8 mouse cellular contexts compared by ENCODE assay signal in genomic region chr4:140986024-140986710, GRCm38 (mm10). TPM values are rescaled to one million over a fixed set of nuclear protein-coding genes. Genes with fewer than 3 reads are reported as not detected.
DNase-seq lines count a peak whose midpoint lies in the region; ATAC-seq and TF ChIP-seq lines count a peak whose summit lies in the region.

No protein-coding gene starts in this region.

- peak overlapping the region; percentile 78 for H3K9ac ChIP-seq in limb, embryonic 14.5 days (ENCODE audit: low read depth, low read length, severe bottlenecking)
- peak overlapping the region; percentile 90 for H3K9ac ChIP-seq in stomach, embryonic 16.5 days (ENCODE audit: low read length)

- H3K27ac ChIP-seq in spleen, adult 2 months (ENCODE audit: insufficient read depth, low read length): no peak overlapping the region
- H3K27ac ChIP-seq in limb, embryonic 14.5 days (replicated peaks; ENCODE audit: low read depth, low read length): no peak overlapping the region
- H3K27ac ChIP-seq in stomach, embryonic 16.5 days (ENCODE audit: low read length): no peak overlapping the region

- H3K4me2 ChIP-seq in limb, embryonic 14.5 days (replicated peaks; ENCODE audit: low read depth, low read length, severe bottlenecking): peak overlapping the region; percentile 82
- peak overlapping the region; percentile 78 for H3K4me2 ChIP-seq in stomach, embryonic 16.5 days (ENCODE audit: low read depth, low read length)

- H3K4me3 ChIP-seq in spleen, adult 2 months (ENCODE audit: extremely low read depth, insufficient read depth, insufficient read length): peak overlapping the region; percentile 90
- H3K4me3 ChIP-seq in limb, embryonic 14.5 days (replicated peaks; ENCODE audit: low read length): peak overlapping the region; percentile 86
- peak overlapping the region; percentile 93 for H3K4me3 ChIP-seq in stomach, embryonic 16.5 days (replicated peaks; ENCODE audit: low read length)

- DNase-seq in cerebellum, adult 11-12 months: peak; percentile 54
- DNase-seq in cerebellum, postnatal 25 days: no peak
- no peak for DNase-seq in spleen, adult 2 months (ENCODE audit: low read depth in 1 of 2, low spot score in 2 of 2)
- no peak for DNase-seq in spleen, adult 12 weeks (ENCODE audit: low spot score)
- no peak for DNase-seq in limb, embryonic 14.5 days (ENCODE audit: low spot score)
- no peak for DNase-seq in layer of hippocampus, adult 8-10 months (ENCODE audit: low spot score in 2 of 2)

- H3K4me1 ChIP-seq in spleen, adult 2 months (ENCODE audit: control insufficient read depth, insufficient read depth, insufficient read length): peaks cover 30% of the 10 kb centered on the region; the same call in 1 of the 2 replicates
- peaks cover 15% of the 10 kb centered on the region for H3K4me1 ChIP-seq in limb, embryonic 14.5 days (ENCODE audit: control insufficient read depth, insufficient read depth, low read length)
- peaks cover 34% of the 10 kb centered on the region for H3K4me1 ChIP-seq in stomach, embryonic 16.5 days (ENCODE audit: control insufficient read depth, insufficient read depth, low read length)

- no peaks in the 10 kb centered on the region for H3K27me3 ChIP-seq in spleen, adult 2 months (ENCODE audit: control insufficient read depth, insufficient read depth, low read length)
- no peaks in the 10 kb centered on the region for H3K27me3 ChIP-seq in limb, embryonic 14.5 days (ENCODE audit: control insufficient read depth, insufficient read depth, low read length)
- no peaks in the 10 kb centered on the region for H3K27me3 ChIP-seq in stomach, embryonic 16.5 days (ENCODE audit: control insufficient read depth, insufficient read depth, low read length)

- ATAC-seq in limb, embryonic 14.5 days (ENCODE audit: low FRiP score, low read depth): no peak
- ATAC-seq in stomach, embryonic 16.5 days (ENCODE audit: insufficient read depth, low FRiP score): no peak
- ATAC-seq in erythroid progenitor cell, adult 5-6 weeks (replicated peaks; ENCODE audit: low FRiP score, poor library complexity, severe bottlenecking): no peak

- peaks cover 5% of the 10 kb centered on the region; the same call in 1 of the 2 replicates for H3K9me3 ChIP-seq in limb, embryonic 14.5 days (ENCODE audit: control insufficient read depth, low read length)
- H3K9me3 ChIP-seq in stomach, embryonic 16.5 days (replicated peaks; ENCODE audit: control insufficient read depth, low read length): 0 out of 2 replicates have a peak, but pooled peaks cover 3% of the 10 kb centered on the region

- 32% methylated on average over 15 of the region's 15 CpGs for WGBS in spleen, adult 2 months
- 36% methylated on average over 15 of the region's 15 CpGs for WGBS in limb, embryonic 14.5 days
- WGBS in stomach, embryonic 16.5 days: 29% methylated on average over 15 of the region's 15 CpGs

- TF ChIP-seq POLR2A in spleen, adult 2 months (IDR thresholded peaks at IDR 0.05; ENCODE audit: low read depth, low read length): no peak
- no peak for TF ChIP-seq POLR2A in limb, embryonic 14.5 days (IDR thresholded peaks at IDR 0.05; ENCODE audit: borderline replicate concordance, extremely low read depth, insufficient read depth, insufficient read length)

- TF ChIP-seq CTCF in spleen, adult 2 months (IDR thresholded peaks at IDR 0.05; ENCODE audit: extremely low read depth, insufficient read depth, insufficient read length, insufficient replicate concordance): no peak

- H3K36me3 ChIP-seq in spleen, adult 2 months (ENCODE audit: control insufficient read depth, insufficient read depth, low read length): no peaks in the 10 kb centered on the region
- no peaks in the 10 kb centered on the region for H3K36me3 ChIP-seq in limb, embryonic 14.5 days (ENCODE audit: control insufficient read depth, insufficient read depth, low read length)
- no peaks in the 10 kb centered on the region for H3K36me3 ChIP-seq in stomach, embryonic 16.5 days (ENCODE audit: control insufficient read depth, insufficient read depth, low read length)

RNA-seq across cellular contexts. Expression of gene Atp13a2, which starts 0.5 kb away (rescaled TPM):
- 275 and 360 TPM in 2 replicates for polyA plus RNA-seq in spleen, adult 2 months (2012; rRNA removed)
- polyA plus RNA-seq in limb, embryonic 14.5 days (2012; rRNA removed): 74.6 and 112 TPM in 2 replicates
- polyA plus RNA-seq in limb, embryonic 14.5 days (2014; fragmentation: Nextera tagmentation; extraction: Ambion mirVana): 43.7 and 45.0 TPM in 2 replicates
- 37.9 and 41.7 TPM in 2 replicates for polyA plus RNA-seq in stomach, embryonic 16.5 days (2015; fragmentation: Nextera tagmentation; extraction: Ambion mirVana)
- 4.2 and 10.8 TPM in 2 replicates for total RNA-seq in erythroid progenitor cell, adult 5-6 weeks (2015; ENCODE audit: low replicate concordance)
- 6.0 and 18.0 TPM in 2 replicates for total RNA-seq in erythroid progenitor cell, adult 5-6 weeks (2017; ENCODE audit: low replicate concordance)
- total RNA-seq in layer of hippocampus, adult 8-10 months (2022): 100 to 1,000 TPM; 144 to 156 (median 150) TPM

RNA-seq across cellular contexts. Expression of gene Mfap2, which starts 24.1 kb away (rescaled TPM):
- 3.1 and 4.6 TPM in 2 replicates for polyA plus RNA-seq in spleen, adult 2 months (2012; rRNA removed)
- polyA plus RNA-seq in limb, embryonic 14.5 days (2012; rRNA removed): 708 and 919 TPM in 2 replicates
- 1,017 and 1,089 TPM in 2 replicates for polyA plus RNA-seq in limb, embryonic 14.5 days (2014; fragmentation: Nextera tagmentation; extraction: Ambion mirVana)
- 423 and 500 TPM in 2 replicates for polyA plus RNA-seq in stomach, embryonic 16.5 days (2015; fragmentation: Nextera tagmentation; extraction: Ambion mirVana)
- total RNA-seq in erythroid progenitor cell, adult 5-6 weeks (2015; ENCODE audit: low replicate concordance): not detected in 2 replicates
- not detected in 2 replicates for total RNA-seq in erythroid progenitor cell, adult 5-6 weeks (2017; ENCODE audit: low replicate concordance)
- 1 to 10 TPM; 4.2 to 6.6 (median 5.5) TPM for total RNA-seq in layer of hippocampus, adult 8-10 months (2022)

RNA-seq across cellular contexts. Expression of gene Sdhb, which starts 25.2 kb away (rescaled TPM):
- 66.0 and 79.2 TPM in 2 replicates for polyA plus RNA-seq in spleen, adult 2 months (2012; rRNA removed)
- polyA plus RNA-seq in limb, embryonic 14.5 days (2012; rRNA removed): 156 and 175 TPM in 2 replicates
- 380 and 381 TPM in 2 replicates for polyA plus RNA-seq in limb, embryonic 14.5 days (2014; fragmentation: Nextera tagmentation; extraction: Ambion mirVana)
- 399 and 401 TPM in 2 replicates for polyA plus RNA-seq in stomach, embryonic 16.5 days (2015; fragmentation: Nextera tagmentation; extraction: Ambion mirVana)
- 44.3 and 52.0 TPM in 2 replicates for total RNA-seq in erythroid progenitor cell, adult 5-6 weeks (2015; ENCODE audit: low replicate concordance)
- total RNA-seq in erythroid progenitor cell, adult 5-6 weeks (2017; ENCODE audit: low replicate concordance): 21.6 and 53.0 TPM in 2 replicates
- total RNA-seq in layer of hippocampus, adult 8-10 months (2022): 100 to 1,000 TPM; 169 to 190 (median 176) TPM

Comparison
In these comparisons a context has a peak if more than half of its experiments do, and no peak if none do; other contexts are left out.
1. RNA of gene Mfap2, which starts 24.1 kb away (polyA plus RNA-seq): 708 to 1,089 TPM in limb, embryonic 14.5 days and 423 to 500 TPM in stomach, embryonic 16.5 days; 3.1 to 4.6 TPM in spleen, adult 2 months; every median in the first group is over 10 times any median in the second.
2. Peak in every context shown above with its lines, with median percentiles within 50 percentile points of each other: H3K4me3 ChIP-seq.